17 mouse cellular contexts compared by ENCODE assay signal in the genomic region with DNA sequence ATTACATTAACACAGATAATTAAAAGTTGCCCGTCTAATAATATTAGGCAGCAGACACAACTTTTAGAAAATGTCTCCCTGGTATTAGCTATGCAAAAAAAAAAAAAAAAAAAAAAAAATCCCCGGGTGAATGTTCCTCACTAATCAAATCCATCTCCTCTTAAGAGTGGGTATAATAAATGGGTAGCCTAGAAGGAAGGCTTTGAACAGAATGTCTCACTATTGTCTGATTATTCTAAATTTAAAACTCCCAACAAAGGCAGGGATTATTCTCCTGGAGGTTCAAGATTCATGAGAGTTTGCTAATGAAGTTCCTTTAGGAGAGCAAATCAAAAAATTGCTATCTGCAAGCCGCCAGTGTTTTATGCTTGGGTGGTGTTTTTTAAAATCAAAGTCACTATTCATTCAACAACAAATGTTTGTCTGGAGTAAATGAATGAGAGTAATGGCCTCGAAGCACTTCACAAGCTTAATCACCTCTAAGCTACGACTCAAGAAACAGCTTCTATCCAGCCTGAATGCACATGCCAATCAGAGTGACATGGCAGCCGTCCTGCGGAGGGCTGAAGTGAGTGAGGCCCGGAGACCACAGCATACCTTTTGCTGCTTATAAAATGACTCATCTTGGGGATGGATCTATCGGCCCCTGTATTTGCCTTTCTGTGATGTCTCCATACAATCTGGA.
DNase-seq lines count a peak whose midpoint lies in the region; ATAC-seq lines count a peak whose summit lies in the region.
"Had no signal": no experiment of that assay in that cellular context is flagged by ENCODE, and none has a peak within 500 bp of the region (broad histone marks: within the 10 kb centered on the region; RNA-seq: fewer than 3 reads in every experiment).

No protein-coding gene starts in this region.

- WGBS in midbrain, embryonic 12.5 days = 10% methylated on average over 9 of the region's 9 CpGs
- 14% methylated on average over 9 of the region's 9 CpGs for WGBS in midbrain, embryonic 15.5 days
- WGBS in embryonic facial prominence, embryonic 10.5 days = 35% methylated on average over 9 of the region's 9 CpGs
- WGBS in forebrain, embryonic 16.5 days = 2% methylated on average over 9 of the region's 9 CpGs

- peaks cover 29% of the 10 kb centered on the region for H3K27me3 ChIP-seq in midbrain, embryonic 12.5 days
- no peaks in the 10 kb centered on the region for H3K27me3 ChIP-seq in midbrain, embryonic 15.5 days (replicated peaks)
- peaks cover 7% of the 10 kb centered on the region; the same call in 1 of the 2 replicates for H3K27me3 ChIP-seq in embryonic facial prominence, embryonic 10.5 days (replicated peaks; ENCODE audit: low read depth, poor library complexity, severe bottlenecking)
- H3K27me3 ChIP-seq in forebrain, embryonic 16.5 days (replicated peaks; ENCODE audit: control insufficient read depth, insufficient read depth, low read length) = no peaks in the 10 kb centered on the region
- H3K27me3 ChIP-seq: embryonic facial prominence, embryonic 15.5 days; liver, embryonic 15.5 days had no signal

- H3K4me3 ChIP-seq in midbrain, embryonic 12.5 days = no peak overlapping the region
- H3K4me3 ChIP-seq in midbrain, embryonic 15.5 days = no peak overlapping the region
- no peak overlapping the region for H3K4me3 ChIP-seq in embryonic facial prominence, embryonic 10.5 days
- H3K4me3 ChIP-seq in forebrain, embryonic 16.5 days (replicated peaks; ENCODE audit: low read length) = no peak overlapping the region
- H3K4me3 ChIP-seq: embryonic facial prominence, embryonic 15.5 days; liver, embryonic 15.5 days had no signal

- H3K9me3 ChIP-seq in midbrain, embryonic 12.5 days = no peaks in the 10 kb centered on the region
- H3K9me3 ChIP-seq in midbrain, embryonic 15.5 days = no peaks in the 10 kb centered on the region
- no peaks in the 10 kb centered on the region for H3K9me3 ChIP-seq in embryonic facial prominence, embryonic 10.5 days
- no peaks in the 10 kb centered on the region for H3K9me3 ChIP-seq in forebrain, embryonic 16.5 days (ENCODE audit: control insufficient read depth, low read length)
- H3K9me3 ChIP-seq: embryonic facial prominence, embryonic 15.5 days; liver, embryonic 15.5 days had no signal

- no peak overlapping the region for H3K4me2 ChIP-seq in midbrain, embryonic 12.5 days (replicated peaks)
- H3K4me2 ChIP-seq in midbrain, embryonic 15.5 days = no peak overlapping the region
- H3K4me2 ChIP-seq in forebrain, embryonic 16.5 days (ENCODE audit: low read length) = no peak overlapping the region
- H3K4me2 ChIP-seq: embryonic facial prominence, embryonic 15.5 days; liver, embryonic 15.5 days had no signal

- no peak overlapping the region for H3K27ac ChIP-seq in midbrain, embryonic 12.5 days (replicated peaks)
- no peak overlapping the region for H3K27ac ChIP-seq in midbrain, embryonic 15.5 days
- no peak overlapping the region for H3K27ac ChIP-seq in embryonic facial prominence, embryonic 10.5 days (replicated peaks)
- H3K27ac ChIP-seq in forebrain, embryonic 16.5 days (ENCODE audit: low read length) = peak overlapping the region; percentile 43
- H3K27ac ChIP-seq: embryonic facial prominence, embryonic 15.5 days; liver, embryonic 15.5 days; stomach, postnatal 0 days had no signal

- no peak overlapping the region for H3K9ac ChIP-seq in midbrain, embryonic 12.5 days (replicated peaks)
- H3K9ac ChIP-seq in midbrain, embryonic 15.5 days = no peak overlapping the region
- no peak overlapping the region for H3K9ac ChIP-seq in forebrain, embryonic 16.5 days (replicated peaks; ENCODE audit: low read depth, low read length)
- H3K9ac ChIP-seq: embryonic facial prominence, embryonic 15.5 days; liver, embryonic 15.5 days had no signal

- DNase-seq in embryonic facial prominence, embryonic 10.5 days (ENCODE audit: low spot score) = peak; percentile 26
- DNase-seq in lung, postnatal 36 days = no peak
- no peak for DNase-seq in gastrocnemius, postnatal 14 days
- no peak for DNase-seq in ovary, adult 18-20 months (ENCODE audit: low spot score)
- DNase-seq: adrenal gland, postnatal 36 days; cerebellum, postnatal 14 days; kidney, adult 11 months; kidney, postnatal 14 days; layer of hippocampus, adult 9-11 months; lung, postnatal 10 days had no signal

- intact Hi-C loops in gastrocnemius, postnatal 14 days (cut with DNase I; ENCODE audit: low total_unique reads) = no loop called here

- H3K36me3 ChIP-seq in midbrain, embryonic 12.5 days = no peaks in the 10 kb centered on the region
- no peaks in the 10 kb centered on the region for H3K36me3 ChIP-seq in midbrain, embryonic 15.5 days (replicated peaks)
- H3K36me3 ChIP-seq in embryonic facial prominence, embryonic 10.5 days (replicated peaks) = no peaks in the 10 kb centered on the region
- no peaks in the 10 kb centered on the region for H3K36me3 ChIP-seq in forebrain, embryonic 16.5 days (ENCODE audit: control insufficient read depth, insufficient read depth)
- H3K36me3 ChIP-seq: embryonic facial prominence, embryonic 15.5 days; liver, embryonic 15.5 days had no signal

- ATAC-seq in midbrain, embryonic 12.5 days (ENCODE audit: low FRiP score, low read depth) = peak; percentile 60; the same call in 1 of the 2 replicates
- no peak for ATAC-seq in midbrain, embryonic 15.5 days (replicated peaks)
- peak; percentile 67 for ATAC-seq in forebrain, embryonic 16.5 days
- ATAC-seq: hindbrain, embryonic 16.5 days had no signal

- H3K4me1 ChIP-seq in midbrain, embryonic 12.5 days = peaks cover 44% of the 10 kb centered on the region
- peaks cover 35% of the 10 kb centered on the region for H3K4me1 ChIP-seq in midbrain, embryonic 15.5 days
- peaks cover 52% of the 10 kb centered on the region for H3K4me1 ChIP-seq in embryonic facial prominence, embryonic 10.5 days
- peaks cover 31% of the 10 kb centered on the region for H3K4me1 ChIP-seq in forebrain, embryonic 16.5 days (replicated peaks; ENCODE audit: control insufficient read depth, insufficient read depth, low read length)
